Mouse (Mus musculus): ENCODE results near the gene Cacna2d1. TPM values are rescaled to one million over a fixed set of nuclear protein-coding genes. Genes with fewer than 3 reads are reported as not detected.

The Cacna2d1 gene
- polyA plus RNA-seq, 1 experiment, result not detected

DNA sequence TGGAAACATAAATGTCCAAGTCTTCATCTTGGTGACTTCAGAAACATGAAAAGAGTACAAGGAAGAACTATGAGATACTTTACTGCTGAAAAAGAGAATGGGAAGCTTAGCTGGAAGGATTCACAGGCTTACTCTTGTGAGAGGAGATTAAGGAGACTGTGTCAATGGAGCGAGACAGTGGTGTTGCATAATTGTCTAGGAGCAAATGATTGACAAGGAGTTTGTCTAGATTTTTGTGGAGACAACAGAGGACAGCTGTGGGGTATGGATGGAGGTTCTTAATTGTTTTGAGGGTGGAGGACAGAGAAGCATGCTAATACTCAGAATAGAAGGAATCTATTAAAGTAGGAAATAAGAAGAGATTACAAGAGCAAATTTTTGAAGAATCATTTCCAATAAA, 100.8 kb downstream of the Cacna2d1 start:
- Histone ChIP-seq H3K9me3 (no peaks in the 10 kb centered on the region), H3K27me3 (replicated peaks) (no peaks in the 10 kb centered on the region)
- TF ChIP-seq FLI1 (IDR thresholded peaks at IDR 0.05; ENCODE audit: low read length) (no peak), GATA1 (IDR thresholded peaks at IDR 0.05; ENCODE audit: borderline replicate concordance, low read length) (no peak)

DNA sequence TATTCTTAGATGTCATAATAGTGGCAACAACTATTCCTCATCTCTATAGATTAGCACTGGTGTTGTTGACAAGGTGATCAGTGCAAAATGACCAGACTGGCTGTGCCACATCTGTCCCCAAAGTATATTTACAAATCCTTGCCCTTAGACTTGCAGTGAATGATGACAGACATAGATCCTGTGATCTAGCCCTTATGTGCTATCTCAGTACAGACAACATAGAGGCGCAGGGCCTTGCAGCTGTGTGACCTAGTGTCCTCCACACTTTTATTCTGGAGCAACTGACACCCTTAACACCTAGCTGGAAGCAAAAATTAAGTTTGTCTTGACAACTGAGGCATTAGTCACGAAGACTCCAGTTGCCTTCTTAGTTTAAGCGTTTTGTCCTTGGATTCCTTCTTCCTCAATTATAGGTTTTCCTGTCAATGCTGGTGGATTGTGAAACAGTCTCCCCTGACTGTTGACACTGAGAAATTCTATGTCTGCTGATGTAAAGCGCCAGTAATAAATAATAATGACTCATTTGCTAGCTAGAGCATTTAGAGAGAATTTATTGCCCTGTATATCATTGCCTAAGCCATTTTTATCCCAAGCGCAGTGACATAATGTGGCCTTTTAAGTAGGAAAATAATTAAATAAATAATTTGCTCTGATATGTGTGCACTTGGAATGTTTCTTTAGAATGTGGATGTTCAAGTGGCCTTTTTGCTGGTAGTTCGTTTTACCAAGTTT, 110.8 kb downstream of the Cacna2d1 start:
- no peak overlapping the region for H3K4me3 ChIP-seq (replicated peaks)
- H3K9me3 ChIP-seq, result 0 out of 2 replicates have a peak, but pooled peaks cover 3% of the 10 kb centered on the region
- no peaks in the 10 kb centered on the region for H3K27me3 ChIP-seq (replicated peaks)
- no peaks in the 10 kb centered on the region for H3K36me3 ChIP-seq (replicated peaks; ENCODE audit: low read length)
- no peak for TF ChIP-seq GATA1 (IDR thresholded peaks at IDR 0.05; ENCODE audit: borderline replicate concordance, low read length)
- no peak for TF ChIP-seq FLI1 (IDR thresholded peaks at IDR 0.05; ENCODE audit: low read length)
- H3K4me1 ChIP-seq, result no peaks in the 10 kb centered on the region

More for the DNA sequence above, 100.8 kb downstream of the Cacna2d1 start:
- H3K36me3 ChIP-seq (replicated peaks; ENCODE audit: low read length), result no peaks in the 10 kb centered on the region
- no peak overlapping the region for H3K4me3 ChIP-seq (replicated peaks)
- no peaks in the 10 kb centered on the region for H3K4me1 ChIP-seq

DNA sequence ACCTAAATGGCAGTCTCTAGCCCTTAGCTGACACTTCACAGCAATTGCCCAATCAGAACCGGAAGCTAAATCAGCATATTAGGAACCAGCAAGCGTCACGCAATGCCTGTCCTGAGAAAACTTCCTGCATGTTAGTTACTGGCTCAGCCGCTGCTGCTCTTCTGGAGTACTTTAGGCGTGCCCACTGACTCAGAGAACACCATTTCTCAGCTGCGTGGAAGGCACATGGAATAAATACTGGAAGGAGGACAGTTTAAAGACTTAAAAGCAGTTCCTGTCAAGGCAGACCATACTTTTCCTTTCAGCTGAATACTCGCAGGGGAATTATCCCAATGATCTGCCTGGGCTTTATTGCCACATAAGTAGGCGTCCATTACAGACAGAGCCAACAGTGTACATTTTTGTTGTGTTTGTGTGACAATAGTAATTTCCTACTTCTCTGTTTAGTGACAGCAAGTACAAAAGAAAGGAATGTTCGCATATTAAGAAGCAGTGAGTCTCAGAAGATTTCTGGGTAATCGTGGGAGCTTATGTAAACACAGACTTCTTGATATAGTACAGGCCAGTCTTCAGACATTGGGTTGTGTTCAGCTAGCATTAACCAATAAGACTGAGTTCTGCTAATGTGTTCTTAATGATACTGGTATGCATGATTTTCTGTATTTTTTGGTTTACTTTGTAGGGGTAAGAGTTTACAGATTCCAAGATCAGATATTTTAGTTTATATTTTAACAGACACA, 113.1 kb downstream of the Cacna2d1 start:
- no peak for TF ChIP-seq GATA1 (IDR thresholded peaks at IDR 0.05; ENCODE audit: borderline replicate concordance, low read length)
- TF ChIP-seq FLI1 (IDR thresholded peaks at IDR 0.05; ENCODE audit: low read length), result no peak
- H3K27me3 ChIP-seq (replicated peaks), result no peaks in the 10 kb centered on the region
- H3K4me3 ChIP-seq (replicated peaks), result no peak overlapping the region
- 0 out of 2 replicates have a peak, but pooled peaks cover 3% of the 10 kb centered on the region for H3K9me3 ChIP-seq
- H3K36me3 ChIP-seq (replicated peaks; ENCODE audit: low read length), result no peaks in the 10 kb centered on the region
- H3K4me1 ChIP-seq, result no peaks in the 10 kb centered on the region

DNA sequence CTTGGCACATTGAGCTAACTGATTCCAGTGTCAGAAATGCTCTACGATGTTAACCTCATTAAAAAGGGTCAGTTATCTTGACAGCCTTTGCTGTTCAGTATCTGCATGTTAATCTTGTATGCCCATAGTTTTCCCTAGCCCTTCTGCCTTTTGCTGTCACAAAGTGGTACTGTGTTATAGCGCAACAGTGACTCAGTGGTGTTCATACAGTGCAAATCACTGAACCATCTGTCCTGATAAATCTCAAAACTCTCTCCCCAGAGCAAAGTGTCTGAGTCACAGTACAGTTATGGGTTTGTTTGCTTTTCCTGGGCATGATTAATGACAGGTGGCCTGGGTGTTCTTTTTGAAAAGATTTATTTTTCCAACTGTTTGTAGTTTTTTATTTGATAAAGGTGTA, 122.3 kb downstream of the Cacna2d1 start:
- no peak for TF ChIP-seq FLI1 (IDR thresholded peaks at IDR 0.05; ENCODE audit: low read length)
- TF ChIP-seq GATA1 (IDR thresholded peaks at IDR 0.05; ENCODE audit: borderline replicate concordance, low read length), result no peak
- Histone ChIP-seq H3K36me3 (replicated peaks; ENCODE audit: low read length) (no peaks in the 10 kb centered on the region), H3K4me3 (replicated peaks) (no peak overlapping the region), H3K9me3 (no peaks in the 10 kb centered on the region), H3K4me1 (no peaks in the 10 kb centered on the region), H3K27me3 (replicated peaks) (no peaks in the 10 kb centered on the region)

DNA sequence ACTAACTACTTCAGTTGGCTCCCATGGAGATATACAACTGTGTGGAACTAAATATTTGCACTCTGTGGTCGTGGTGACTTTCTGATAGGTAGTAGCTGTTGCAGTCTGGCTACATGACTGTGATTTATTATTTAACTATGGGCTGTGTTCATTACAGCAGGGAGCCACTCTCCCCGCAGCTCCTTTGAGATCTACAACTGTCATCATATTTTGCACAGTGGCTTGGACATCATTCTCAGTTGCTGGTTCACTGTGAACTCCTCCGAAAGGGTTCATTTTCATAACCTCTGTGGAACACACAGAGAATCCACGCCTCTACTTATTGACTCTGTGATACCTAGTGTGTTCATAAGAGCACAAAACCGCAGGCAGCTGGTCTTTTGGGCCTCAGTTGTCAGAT, 128.3 kb downstream of the Cacna2d1 start:
- no peaks in the 10 kb centered on the region for H3K36me3 ChIP-seq (replicated peaks; ENCODE audit: low read length)
- no peaks in the 10 kb centered on the region; the same call in 1 of the 2 replicates for H3K9me3 ChIP-seq
- no peaks in the 10 kb centered on the region for H3K27me3 ChIP-seq (replicated peaks)
- no peak overlapping the region for H3K4me3 ChIP-seq (replicated peaks)
- TF ChIP-seq FLI1 (IDR thresholded peaks at IDR 0.05; ENCODE audit: low read length) (no peak), GATA1 (IDR thresholded peaks at IDR 0.05; ENCODE audit: borderline replicate concordance, low read length) (no peak)
- no peaks in the 10 kb centered on the region for H3K4me1 ChIP-seq

DNA sequence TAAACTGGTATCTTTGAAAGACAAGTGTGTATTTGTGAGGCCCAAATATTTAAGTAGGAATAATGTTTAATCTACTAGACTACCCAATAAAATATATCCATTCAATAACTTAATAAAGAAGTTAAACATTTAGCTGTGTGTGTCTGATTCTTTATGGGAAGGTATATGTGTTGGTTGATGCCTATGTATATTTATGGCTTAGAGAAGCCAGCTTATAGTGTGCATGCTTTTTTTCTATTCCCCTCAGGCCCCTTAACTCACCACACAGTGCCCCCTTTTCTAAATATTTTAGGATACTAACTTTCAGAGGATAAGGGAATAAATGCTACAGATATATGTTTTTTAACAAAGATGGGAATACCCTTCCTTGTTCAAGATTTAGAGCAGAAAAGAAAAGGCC, 128.8 kb downstream of the Cacna2d1 start:
- H3K4me3 ChIP-seq (replicated peaks), result no peak overlapping the region
- H3K36me3 ChIP-seq (replicated peaks; ENCODE audit: low read length), result no peaks in the 10 kb centered on the region
- no peaks in the 10 kb centered on the region; the same call in 1 of the 2 replicates for H3K9me3 ChIP-seq
- H3K4me1 ChIP-seq, result no peaks in the 10 kb centered on the region
- TF ChIP-seq FLI1 (IDR thresholded peaks at IDR 0.05; ENCODE audit: low read length), result no peak
- no peak for TF ChIP-seq GATA1 (IDR thresholded peaks at IDR 0.05; ENCODE audit: borderline replicate concordance, low read length)
- H3K27me3 ChIP-seq (replicated peaks), result no peaks in the 10 kb centered on the region

DNA sequence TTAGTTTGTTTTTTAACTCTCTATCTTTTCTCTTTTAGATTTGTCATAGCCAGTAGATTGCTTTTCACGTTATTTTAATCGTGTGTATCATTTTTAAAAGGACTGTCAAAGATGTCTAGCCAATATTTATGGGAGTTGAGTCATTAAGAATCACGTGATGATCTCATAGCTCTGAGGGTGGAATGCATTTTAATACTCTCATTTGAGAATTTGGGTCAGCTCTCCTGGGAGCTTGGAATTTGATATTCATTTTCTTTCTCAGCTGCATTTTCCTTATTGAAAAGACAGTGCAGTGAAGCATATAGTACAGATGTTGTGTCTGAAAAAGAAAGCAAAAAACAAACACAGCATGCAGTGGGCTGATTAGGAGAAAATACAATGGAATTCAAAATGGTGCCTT, 129.5 kb downstream of the Cacna2d1 start:
- Histone ChIP-seq H3K36me3 (replicated peaks; ENCODE audit: low read length) (no peaks in the 10 kb centered on the region), H3K4me1 (no peaks in the 10 kb centered on the region), H3K9me3 (no peaks in the 10 kb centered on the region; the same call in 1 of the 2 replicates), H3K27me3 (replicated peaks) (no peaks in the 10 kb centered on the region), H3K4me3 (replicated peaks) (no peak overlapping the region)
- no peak for TF ChIP-seq GATA1 (IDR thresholded peaks at IDR 0.05; ENCODE audit: borderline replicate concordance, low read length)
- no peak for TF ChIP-seq FLI1 (IDR thresholded peaks at IDR 0.05; ENCODE audit: low read length)

DNA sequence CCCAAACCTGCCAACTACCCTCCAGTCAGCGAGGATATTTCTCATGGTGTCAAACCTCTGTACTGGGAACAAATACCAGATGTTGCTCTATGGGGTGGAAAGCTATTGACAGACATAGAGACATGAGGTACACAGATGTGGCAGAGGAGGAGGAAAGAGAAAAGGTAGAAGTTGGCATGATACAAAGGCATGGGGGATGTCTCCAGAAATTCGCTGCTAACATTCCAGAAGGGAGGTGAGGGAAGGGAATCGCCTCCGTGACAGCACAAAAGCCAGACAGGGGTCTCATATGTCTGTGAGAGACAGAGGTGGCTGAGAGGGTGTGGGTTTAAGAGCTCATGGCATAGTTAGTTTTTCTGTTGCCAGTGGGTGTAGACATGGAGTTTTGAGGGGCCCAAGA, 131.3 kb downstream of the Cacna2d1 start:
- Histone ChIP-seq H3K27me3 (replicated peaks) (no peaks in the 10 kb centered on the region), H3K9me3 (no peaks in the 10 kb centered on the region; the same call in 1 of the 2 replicates), H3K36me3 (replicated peaks; ENCODE audit: low read length) (no peaks in the 10 kb centered on the region), H3K4me3 (replicated peaks) (no peak overlapping the region), H3K4me1 (no peaks in the 10 kb centered on the region)
- TF ChIP-seq GATA1 (IDR thresholded peaks at IDR 0.05; ENCODE audit: borderline replicate concordance, low read length), result no peak
- no peak for TF ChIP-seq FLI1 (IDR thresholded peaks at IDR 0.05; ENCODE audit: low read length)

DNA sequence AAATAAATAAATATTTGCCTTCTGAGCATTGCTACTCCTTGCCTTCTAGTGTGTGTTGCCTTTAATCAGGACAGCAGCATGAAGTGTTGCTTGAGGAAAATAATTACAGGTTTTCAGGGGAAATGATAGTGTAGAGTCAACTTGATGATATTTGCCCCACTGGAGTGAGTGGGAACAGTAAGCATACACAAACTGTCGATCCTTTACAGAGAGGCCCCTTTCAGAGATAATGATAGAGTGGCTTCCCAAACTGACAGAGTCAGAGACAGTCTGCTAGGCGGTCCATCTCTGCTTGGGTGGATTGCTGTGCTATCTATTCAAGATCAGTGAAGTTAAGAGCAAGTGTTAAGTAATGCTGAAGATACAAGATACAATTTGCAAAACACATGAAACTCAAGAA, 147.8 kb downstream of the Cacna2d1 start:
- Histone ChIP-seq H3K9me3 (no peaks in the 10 kb centered on the region), H3K27me3 (replicated peaks) (no peaks in the 10 kb centered on the region), H3K4me1 (no peaks in the 10 kb centered on the region), H3K4me3 (replicated peaks) (no peak overlapping the region), H3K36me3 (replicated peaks; ENCODE audit: low read length) (no peaks in the 10 kb centered on the region)
- TF ChIP-seq FLI1 (IDR thresholded peaks at IDR 0.05; ENCODE audit: low read length), result no peak
- TF ChIP-seq GATA1 (IDR thresholded peaks at IDR 0.05; ENCODE audit: borderline replicate concordance, low read length), result no peak

All from megakaryocyte, embryonic 14.5 days (primary cell).